Mouse (Mus musculus) heart, embryonic 11.5 days (tissue): Measurements from ENCODE around the gene Tasp1. TPM values are rescaled to one million over a fixed set of nuclear protein-coding genes. Genes with fewer than 3 reads are reported as not detected.
"Not testable (repeated sequence)": the region's sequence is repeated elsewhere in the genome, so short reads cannot be mapped to it uniquely, and the experiment has no call there.

Experiments
- ATAC-seq: fragments of 200-750 bp; cut with Nextera tagmentation; replicated peaks from 2 replicates; pipeline ENCODE4 v1.8.0; 2017; ENCODE audit warnings: moderate library complexity; ENCODE audit not compliant: insufficient number of reproducible peaks, low FRiP score, low TSS enrichment
- H3K27ac ChIP-seq: fragments of 300-500 bp; sonication (generic); 2 replicates; pipeline ENCODE4 v1.5.1; 2014; ENCODE audit warnings: mild to moderate bottlenecking, low read depth, low read length
- H3K27me3 ChIP-seq: fragments of 300-500 bp; sonication (generic); 2 replicates; pipeline ENCODE4 v1.6.1; 2014; ENCODE audit warnings: mild to moderate bottlenecking, low read length, mixed read lengths; ENCODE audit not compliant: control insufficient read depth, insufficient read depth
- H3K36me3 ChIP-seq: fragments of 300-500 bp; sonication (generic); 2 replicates; pipeline ENCODE4 v1.6.1; 2014; ENCODE audit warnings: mild to moderate bottlenecking, low read length, moderate library complexity, mixed read lengths; ENCODE audit not compliant: control insufficient read depth, insufficient read depth
- H3K4me1 ChIP-seq: fragments of 300-500 bp; sonication (generic); 2 replicates; pipeline ENCODE4 v1.6.1; 2014; ENCODE audit warnings: low read length; ENCODE audit not compliant: control insufficient read depth, insufficient read depth
- H3K4me2 ChIP-seq: fragments of 300-500 bp; sonication (generic); 2 replicates; pipeline ENCODE4 v1.6.1; 2014; ENCODE audit warnings: mild to moderate bottlenecking, moderate library complexity
- H3K4me3 ChIP-seq: fragments of 300-500 bp; sonication (generic); 2 replicates; pipeline ENCODE4 v1.5.1; 2014; ENCODE audit warnings: low read depth, low read length
- H3K9ac ChIP-seq: fragments of 300-500 bp; sonication (generic); 2 replicates; pipeline ENCODE4 v1.6.1; 2014; ENCODE audit warnings: mild to moderate bottlenecking, low read depth, low read length, moderate library complexity
- H3K9me3 ChIP-seq: fragments of 300-500 bp; sonication (generic); replicated peaks from 2 replicates; pipeline ENCODE4 v1.6.1; 2016; ENCODE audit warnings: low read length; ENCODE audit not compliant: control insufficient read depth
- WGBS: fragments of 180-500 bp; shearing (Covaris S2); extraction: QIAGEN DNeasy Blood & Tissue Kit; methylation state at CpG from one replicate; pipeline ENCODE4 v1.1.7; 2014; ENCODE audit not compliant: insufficient replicate concordance; 5-methylcytosine and 5-hydroxymethylcytosine counted together
- polyA plus RNA-seq: library from polyadenylated mRNA; unstranded; fragments of >200 nt; fragmentation: Nextera tagmentation; extraction: Ambion mirVana; gene quantifications from 2 replicates; pipeline ENCODE4 v1.2.1, GENCODE M21; 2014

Tasp1 gene
- polyA plus RNA-seq, 1 experiment from 2014 or later: 14.7 TPM

GRCm38 (mm10) chr2:139883581-139884263 lies 182.9 kb downstream of the Tasp1 start:
- ATAC-seq: no peak
- 89% methylated on average over 7 of the region's 7 CpGs for WGBS
- no peaks in the 10 kb centered on the region for H3K36me3 ChIP-seq

GRCm38 (mm10) chr2:139878052-139878621 lies 188.5 kb downstream of the Tasp1 start:
- WGBS: 88% methylated on average over 7 of the region's 7 CpGs
- Histone ChIP-seq H3K9ac (no peak overlapping the region), H3K27me3 (no peaks in the 10 kb centered on the region), H3K27ac (no peak overlapping the region), H3K9me3 (no peaks in the 10 kb centered on the region), H3K4me3 (no peak overlapping the region), H3K4me1 (no peaks in the 10 kb centered on the region), H3K4me2 (no peak overlapping the region), H3K36me3 (no peaks in the 10 kb centered on the region)
- ATAC-seq: no peak

More at GRCm38 (mm10) chr2:139883581-139884263, 182.9 kb downstream of the Tasp1 start:
- Histone ChIP-seq H3K27me3 (no peaks in the 10 kb centered on the region), H3K9me3 (no peaks in the 10 kb centered on the region), H3K27ac (no peak overlapping the region), H3K4me1 (no peaks in the 10 kb centered on the region), H3K9ac (no peak overlapping the region), H3K4me3 (no peak overlapping the region), H3K4me2 (no peak overlapping the region)

GRCm38 (mm10) chr2:139875876-139876275 lies 190.7 kb downstream of the Tasp1 start:
- H3K27me3 ChIP-seq: no peaks in the 10 kb centered on the region
- no peak overlapping the region for H3K27ac ChIP-seq
- H3K9me3 ChIP-seq: no peaks in the 10 kb centered on the region
- H3K4me2 ChIP-seq: no peak overlapping the region
- no peak overlapping the region for H3K4me3 ChIP-seq
- ATAC-seq: no peak
- no peaks in the 10 kb centered on the region for H3K4me1 ChIP-seq
- no peaks in the 10 kb centered on the region for H3K36me3 ChIP-seq
- no peak overlapping the region for H3K9ac ChIP-seq
- WGBS: 81% methylated on average over 3 of the region's 3 CpGs

- H3K27ac ChIP-seq: no peak overlapping the region
- H3K4me1 ChIP-seq: no peaks in the 10 kb centered on the region
- H3K9ac ChIP-seq: no peak overlapping the region
- no peak for ATAC-seq
- no peak overlapping the region for H3K4me3 ChIP-seq
- H3K9me3 ChIP-seq: no peaks in the 10 kb centered on the region
- no peak overlapping the region for H3K4me2 ChIP-seq
- H3K36me3 ChIP-seq: no peaks in the 10 kb centered on the region
- H3K27me3 ChIP-seq: no peaks in the 10 kb centered on the region
- 68% methylated on average over 3 of the region's 3 CpGs for WGBS
These were observed 192.4 kb downstream of the Tasp1 start for GRCm38 (mm10) chr2:139874173-139874572.

- Histone ChIP-seq H3K27ac (no peak overlapping the region), H3K4me1 (no peaks in the 10 kb centered on the region), H3K9ac (no peak overlapping the region), H3K36me3 (no peaks in the 10 kb centered on the region), H3K27me3 (no peaks in the 10 kb centered on the region), H3K4me3 (no peak overlapping the region), H3K9me3 (no peaks in the 10 kb centered on the region), H3K4me2 (no peak overlapping the region)
- no peak for ATAC-seq
- WGBS: 66% methylated on average over 2 of the region's 2 CpGs
These were observed 192.8 kb downstream of the Tasp1 start for GRCm38 (mm10) chr2:139873762-139874161.

- not testable (repeated sequence) for H3K9me3 ChIP-seq, H3K36me3 ChIP-seq, ATAC-seq, H3K27me3 ChIP-seq, H3K4me1 ChIP-seq, H3K27ac ChIP-seq, H3K4me3 ChIP-seq, H3K9ac ChIP-seq, H3K4me2 ChIP-seq
- 95% methylated on average over 2 of the region's 2 CpGs for WGBS
These were observed 197.5 kb downstream of the Tasp1 start for GRCm38 (mm10) chr2:139869071-139869470.

GRCm38 (mm10) chr2:139863396-139863795 lies 203.2 kb downstream of the Tasp1 start:
- H3K36me3 ChIP-seq, H3K4me3 ChIP-seq, H3K4me1 ChIP-seq, H3K9ac ChIP-seq, ATAC-seq, H3K9me3 ChIP-seq, H3K4me2 ChIP-seq, H3K27ac ChIP-seq, H3K27me3 ChIP-seq: not testable (repeated sequence)
- 86% methylated on average over 3 of the region's 3 CpGs for WGBS

GRCm38 (mm10) chr2:139860133-139860494 lies 206.5 kb downstream of the Tasp1 start:
- 85% methylated on average over 5 of the region's 5 CpGs for WGBS
- Histone ChIP-seq H3K4me2 (no peak overlapping the region), H3K9ac (no peak overlapping the region), H3K4me1 (no peaks in the 10 kb centered on the region), H3K27ac (no peak overlapping the region), H3K9me3 (no peaks in the 10 kb centered on the region), H3K4me3 (no peak overlapping the region), H3K27me3 (no peaks in the 10 kb centered on the region), H3K36me3 (no peaks in the 10 kb centered on the region)
- ATAC-seq: no peak
